Mouse (Mus musculus): ENCODE measurements around the gene Dab2ip.

DNA sequence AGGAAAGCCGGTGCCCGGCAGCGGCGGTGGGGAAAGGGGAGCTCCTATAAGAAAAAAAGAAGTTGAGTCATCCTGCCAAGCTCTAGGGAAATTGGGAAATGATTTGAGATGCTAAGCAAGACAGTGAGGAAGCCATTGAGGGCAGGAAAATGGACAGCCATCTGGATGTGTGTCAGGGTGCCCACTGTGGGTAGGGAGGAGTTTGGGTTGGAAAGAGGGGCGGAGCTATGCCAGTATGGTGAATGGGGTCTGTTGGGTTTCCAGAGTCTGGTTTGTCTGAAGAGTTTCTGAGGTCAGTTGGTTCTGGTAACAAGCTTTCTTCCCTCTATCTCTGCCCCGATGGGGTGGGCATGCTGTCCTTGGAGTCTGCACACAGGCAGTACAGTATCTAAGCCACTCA, 165.2 kb downstream of the Dab2ip start:
- TF ChIP-seq EP300 (IDR thresholded peaks at IDR 0.05; ENCODE audit: low read length) (no peak), POLR2A (IDR thresholded peaks at IDR 0.05; ENCODE audit: low read depth, low read length) (no peak), HCFC1 (IDR thresholded peaks at IDR 0.05; ENCODE audit: low read depth, low read length) (no peak), CTCF (conservative IDR thresholded peaks at IDR 0.05 in 1 of 2, IDR thresholded peaks at IDR 0.05 in 1 of 2; ENCODE audit: low read depth in 2 of 2, low read length in 2 of 2) (no peak), UBTF (IDR thresholded peaks at IDR 0.05; ENCODE audit: low read depth, low read length) (no peak), ZC3H11A (IDR thresholded peaks at IDR 0.05; ENCODE audit: low read depth, low read length) (no peak), MAFK (IDR thresholded peaks at IDR 0.05; ENCODE audit: insufficient replicate concordance, low read length) (no peak), CHD1 (IDR thresholded peaks at IDR 0.05; ENCODE audit: low read depth, low read length) (no peak), POLR2AphosphoS2 (IDR thresholded peaks at IDR 0.05; ENCODE audit: low read depth, low read length) (no peak)
